Comparison of ENCODE assay signal across 31 mouse cellular contexts in genomic region chr6:143095126-143095525, GRCm38 (mm10). TPM values are rescaled to one million over a fixed set of nuclear protein-coding genes. Genes with fewer than 3 reads are reported as not detected.
DNase-seq lines count a peak whose midpoint lies in the region; ATAC-seq and TF ChIP-seq lines count a peak whose summit lies in the region.
"Had no signal": no experiment of that assay in that cellular context is flagged by ENCODE, and none has a peak within 500 bp of the region (broad histone marks: within the 10 kb centered on the region; RNA-seq: fewer than 3 reads in every experiment).

No protein-coding gene starts in this region.

- H3K4me3 ChIP-seq in forebrain, embryonic 13.5 days = no peak overlapping the region
- no peak overlapping the region for H3K4me3 ChIP-seq in forebrain, embryonic 10.5 days
- no peak overlapping the region for H3K4me3 ChIP-seq in midbrain, embryonic 12.5 days
- no peak overlapping the region for H3K4me3 ChIP-seq in midbrain, embryonic 11.5 days (ENCODE audit: low read depth, low read length)
- H3K4me3 ChIP-seq in G1E (ENCODE audit: low read depth, low read length) = no peak overlapping the region
- H3K4me3 ChIP-seq: embryonic facial prominence, embryonic 10.5 days; embryonic facial prominence, embryonic 13.5 days; erythroblast, embryonic 14.5 days; gastrocnemius, adult 2 months; heart, embryonic 12.5 days; heart, embryonic 15.5 days; hindbrain, embryonic 10.5 days; hindbrain, embryonic 13.5 days had no signal

- WGBS in forebrain, embryonic 13.5 days = 22% methylated on average over 11 of the region's 11 CpGs
- 57% methylated on average over 11 of the region's 11 CpGs for WGBS in forebrain, embryonic 10.5 days
- WGBS in midbrain, embryonic 12.5 days = 55% methylated on average over 11 of the region's 11 CpGs
- 67% methylated on average over 11 of the region's 11 CpGs for WGBS in midbrain, embryonic 11.5 days

- H3K4me1 ChIP-seq in forebrain, embryonic 13.5 days = peaks cover 24% of the 10 kb centered on the region
- peaks cover 27% of the 10 kb centered on the region for H3K4me1 ChIP-seq in forebrain, embryonic 10.5 days
- peaks cover 15% of the 10 kb centered on the region for H3K4me1 ChIP-seq in midbrain, embryonic 12.5 days
- no peaks in the 10 kb centered on the region for H3K4me1 ChIP-seq in midbrain, embryonic 11.5 days (ENCODE audit: control insufficient read depth, insufficient read depth, low read length)
- peaks cover 43% of the 10 kb centered on the region for H3K4me1 ChIP-seq in G1E (ENCODE audit: insufficient read depth, low read depth, low read length)

- no peaks in the 10 kb centered on the region for H3K27me3 ChIP-seq in forebrain, embryonic 13.5 days
- H3K27me3 ChIP-seq in forebrain, embryonic 10.5 days (ENCODE audit: poor library complexity, severe bottlenecking) = peaks cover 26% of the 10 kb centered on the region
- H3K27me3 ChIP-seq in midbrain, embryonic 12.5 days = no peaks in the 10 kb centered on the region
- no peaks in the 10 kb centered on the region for H3K27me3 ChIP-seq in midbrain, embryonic 11.5 days (ENCODE audit: control insufficient read depth, insufficient read depth, low read length)
- no peaks in the 10 kb centered on the region for H3K27me3 ChIP-seq in G1E (ENCODE audit: insufficient read depth, low read length)
- H3K27me3 ChIP-seq: embryonic facial prominence, embryonic 13.5 days; heart, embryonic 12.5 days; heart, embryonic 15.5 days; hindbrain, embryonic 13.5 days; Patski had no signal

- ATAC-seq in forebrain, embryonic 13.5 days = no peak
- ATAC-seq in midbrain, embryonic 12.5 days (ENCODE audit: low FRiP score, low read depth) = no peak
- no peak for ATAC-seq in midbrain, embryonic 11.5 days (ENCODE audit: low FRiP score)
- ATAC-seq in G1E (ENCODE audit: extremely low read depth, insufficient number of reproducible peaks, low FRiP score, poor library complexity, severe bottlenecking) = 0 out of 2 replicates have a peak, but pooled peaks have one; percentile 17
- no peak for ATAC-seq in megakaryocyte progenitor cell, adult 5-6 weeks (replicated peaks; ENCODE audit: poor library complexity)
- ATAC-seq: forebrain, embryonic 14.5 days; forebrain, postnatal 0 days; hindbrain, embryonic 16.5 days; Patski had no signal

- no peak for TF ChIP-seq CTCF in G1E (IDR thresholded peaks at IDR 0.05; ENCODE audit: low read depth, low read length)

- no peak overlapping the region for H3K27ac ChIP-seq in forebrain, embryonic 13.5 days
- H3K27ac ChIP-seq in forebrain, embryonic 10.5 days = no peak overlapping the region
- H3K27ac ChIP-seq in midbrain, embryonic 12.5 days (replicated peaks) = no peak overlapping the region
- H3K27ac ChIP-seq in midbrain, embryonic 11.5 days (ENCODE audit: low read depth, low read length) = no peak overlapping the region
- H3K27ac ChIP-seq: embryonic facial prominence, embryonic 10.5 days; embryonic facial prominence, embryonic 13.5 days; gastrocnemius, adult 2 months; heart, embryonic 15.5 days; hindbrain, embryonic 10.5 days; hindbrain, embryonic 13.5 days had no signal

- DNase-seq in forebrain, embryonic 10.5 days (ENCODE audit: extremely low spot score, low spot score) = no peak
- no peak for DNase-seq in midbrain, embryonic 11.5 days (ENCODE audit: low spot score, missing footprints)
- DNase-seq in G1E (ENCODE audit: low spot score) = no peak
- peak; percentile 68 for DNase-seq in retina, embryonic 14.5 days (ENCODE audit: low spot score)
- DNase-seq in ovary, postnatal 10 days (ENCODE audit: low spot score) = no peak
- DNase-seq: adrenal gland, postnatal 10 days; adrenal gland, postnatal 36 days; cerebellum, adult 11 months; cerebellum, adult 2 months; cerebellum, adult 9-11 months; cerebellum, postnatal 25 days; embryo, embryonic 11 days; forebrain, postnatal 0 days; gastrocnemius, adult 2 months; gastrocnemius, postnatal 14 days; heart, adult 18-20 months; heart, postnatal 10 days; heart, postnatal 36 days had no signal

- H3K36me3 ChIP-seq in forebrain, embryonic 13.5 days (ENCODE audit: poor library complexity, severe bottlenecking) = peaks cover 34% of the 10 kb centered on the region
- peaks cover 47% of the 10 kb centered on the region for H3K36me3 ChIP-seq in forebrain, embryonic 10.5 days (replicated peaks)
- H3K36me3 ChIP-seq in midbrain, embryonic 12.5 days = peaks cover 26% of the 10 kb centered on the region
- H3K36me3 ChIP-seq in midbrain, embryonic 11.5 days (ENCODE audit: control insufficient read depth, insufficient read depth, low read length) = peaks cover 4% of the 10 kb centered on the region; the same call in 1 of the 2 replicates
- peaks cover 61% of the 10 kb centered on the region for H3K36me3 ChIP-seq in G1E (replicated peaks)

- H3K9ac ChIP-seq in forebrain, embryonic 13.5 days = peak overlapping the region; percentile 30; the same call in 1 of the 2 replicates
- 0 out of 2 replicates have a peak overlapping the region, but pooled peaks have one; percentile 20 for H3K9ac ChIP-seq in midbrain, embryonic 12.5 days (replicated peaks)
- no peak overlapping the region for H3K9ac ChIP-seq in midbrain, embryonic 11.5 days (ENCODE audit: low read length)
- H3K9ac ChIP-seq: embryonic facial prominence, embryonic 13.5 days; forebrain, postnatal 0 days; heart, embryonic 12.5 days; heart, embryonic 15.5 days; hindbrain, embryonic 13.5 days had no signal

- H3K9me3 ChIP-seq in forebrain, embryonic 13.5 days (replicated peaks) = no peaks in the 10 kb centered on the region
- H3K9me3 ChIP-seq in forebrain, embryonic 10.5 days = no peaks in the 10 kb centered on the region
- no peaks in the 10 kb centered on the region for H3K9me3 ChIP-seq in midbrain, embryonic 12.5 days
- H3K9me3 ChIP-seq in midbrain, embryonic 11.5 days (ENCODE audit: control insufficient read depth, low read length) = no peaks in the 10 kb centered on the region
- H3K9me3 ChIP-seq in G1E (replicated peaks) = no peaks in the 10 kb centered on the region
- H3K9me3 ChIP-seq: embryonic facial prominence, embryonic 10.5 days; embryonic facial prominence, embryonic 13.5 days; heart, embryonic 12.5 days; heart, embryonic 15.5 days; hindbrain, embryonic 10.5 days; hindbrain, embryonic 13.5 days had no signal

- H3K4me2 ChIP-seq in forebrain, embryonic 13.5 days = no peak overlapping the region
- H3K4me2 ChIP-seq in midbrain, embryonic 12.5 days (replicated peaks) = no peak overlapping the region
- H3K4me2 ChIP-seq in midbrain, embryonic 11.5 days = no peak overlapping the region
- H3K4me2 ChIP-seq: embryonic facial prominence, embryonic 13.5 days; heart, embryonic 12.5 days; heart, embryonic 15.5 days; hindbrain, embryonic 13.5 days had no signal

RNA-seq across cellular contexts. Expression of gene C2cd5, which starts 4.8 kb away (rescaled TPM):
- polyA plus RNA-seq in forebrain, embryonic 13.5 days (2015; fragmentation: Nextera tagmentation; extraction: Ambion mirVana) = 37.1 and 40.0 TPM in 2 replicates
- 32.1 and 33.0 TPM in 2 replicates for polyA plus RNA-seq in forebrain, embryonic 10.5 days (2016; fragmentation: Nextera tagmentation; extraction: Ambion mirVana)
- 46.7 and 48.7 TPM in 2 replicates for polyA plus RNA-seq in midbrain, embryonic 12.5 days (2016; fragmentation: Nextera tagmentation; extraction: Ambion mirVana)
- 29.1 and 29.2 TPM in 2 replicates for polyA plus RNA-seq in midbrain, embryonic 11.5 days (2014; fragmentation: Nextera tagmentation; extraction: Ambion mirVana)
- total RNA-seq in G1E (2014; fragmentation: Nextera tagmentation) = 137 and 149 TPM in 2 replicates
- 44.0 and 49.8 TPM in 2 replicates for total RNA-seq in G1E (2017)
- polyA plus RNA-seq in G1E (2012) = 12.4 and 16.8 TPM in 2 replicates
- 60.7 and 65.3 TPM in 2 replicates for total RNA-seq in megakaryocyte progenitor cell, adult 5-6 weeks (2015)
- total RNA-seq in megakaryocyte progenitor cell, adult 5-6 weeks (2017) = 38.1 and 56.2 TPM in 2 replicates
